Mouse (Mus musculus): ENCODE measurements around the gene Pex1.
A peak's percentile ranks its signal among the peaks of the same experiment; 100 is the strongest.
"Not testable (repeated sequence)": the region's sequence is repeated elsewhere in the genome, so short reads cannot be mapped to it uniquely, and the experiment has no call there.

The Pex1 gene

DNA sequence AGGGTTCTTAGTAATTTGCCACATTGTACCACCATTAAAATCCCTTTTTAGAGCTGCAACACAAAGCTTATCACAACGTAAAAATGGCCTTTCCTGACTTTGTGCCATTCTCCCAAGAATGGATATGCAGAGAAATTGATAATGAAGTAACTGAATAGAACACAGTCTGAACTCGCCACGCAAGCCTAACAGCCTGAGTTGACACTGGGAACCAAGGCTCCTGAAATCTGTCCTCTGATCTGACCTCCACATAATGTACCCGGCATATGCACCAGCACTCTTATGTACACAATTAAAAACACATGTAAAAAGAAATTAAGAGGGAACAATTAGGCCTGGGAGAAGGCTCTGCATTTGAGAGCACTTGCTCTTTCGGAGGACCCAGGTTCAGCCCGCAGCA, 49.5 kb downstream of the Pex1 start:
- no peak for DNase-seq

DNA sequence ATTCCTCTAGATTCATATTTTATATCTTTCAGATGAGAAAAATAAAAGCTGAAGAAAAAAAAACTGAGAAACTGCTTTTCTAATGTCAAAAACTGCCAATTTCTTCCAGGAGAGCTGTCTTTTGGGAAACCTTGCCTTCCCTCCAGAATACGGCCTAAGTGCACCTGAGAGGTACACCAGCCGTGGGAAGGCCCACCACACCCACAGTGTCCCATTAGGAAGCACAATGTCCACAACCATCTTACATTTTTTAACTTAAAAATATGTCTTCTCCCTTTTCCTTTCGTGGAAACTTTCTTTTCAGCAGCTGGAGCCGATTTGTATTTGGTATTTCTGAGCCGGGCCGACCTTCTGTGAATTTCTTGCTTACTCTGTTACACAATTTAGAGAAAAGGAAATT, 50.7 kb downstream of the Pex1 start:
- no peak for DNase-seq

DNA sequence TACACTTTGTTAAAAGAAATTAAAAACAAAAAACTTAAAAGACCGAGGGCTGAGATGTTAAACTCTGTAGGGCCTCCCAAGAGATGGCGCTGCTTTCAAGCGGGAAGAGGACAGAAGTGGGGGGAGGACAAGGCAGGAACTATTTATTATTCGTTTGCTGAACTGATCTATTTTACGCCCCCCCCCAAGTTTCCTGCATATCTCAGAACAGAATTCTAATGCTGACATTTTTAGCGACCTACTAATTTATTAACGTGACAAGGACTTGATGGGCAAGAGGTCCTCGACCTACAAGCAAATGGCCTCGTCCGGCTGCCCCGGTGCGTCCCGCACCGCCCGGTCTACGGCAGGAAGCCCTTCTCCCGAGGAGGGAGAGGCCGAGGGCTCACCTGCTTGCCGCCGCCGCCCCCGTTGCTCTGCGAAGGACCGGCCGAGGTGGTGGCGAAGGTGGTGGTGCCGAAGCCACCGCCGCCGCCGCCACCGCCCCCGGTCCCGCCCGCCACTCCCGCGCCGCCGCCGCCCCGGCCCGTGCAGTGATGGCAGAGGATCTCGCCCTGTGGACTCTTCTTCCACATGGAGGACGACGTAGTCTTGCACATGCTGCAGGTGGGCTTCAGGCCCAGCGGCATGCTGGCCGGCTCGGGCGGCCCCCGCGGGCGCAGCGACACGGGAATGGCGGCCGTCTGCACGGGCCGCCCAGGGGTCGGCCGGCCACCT, 51.3 kb downstream of the Pex1 start:
- DNase-seq, result peak; percentile 53 to 81

DNA sequence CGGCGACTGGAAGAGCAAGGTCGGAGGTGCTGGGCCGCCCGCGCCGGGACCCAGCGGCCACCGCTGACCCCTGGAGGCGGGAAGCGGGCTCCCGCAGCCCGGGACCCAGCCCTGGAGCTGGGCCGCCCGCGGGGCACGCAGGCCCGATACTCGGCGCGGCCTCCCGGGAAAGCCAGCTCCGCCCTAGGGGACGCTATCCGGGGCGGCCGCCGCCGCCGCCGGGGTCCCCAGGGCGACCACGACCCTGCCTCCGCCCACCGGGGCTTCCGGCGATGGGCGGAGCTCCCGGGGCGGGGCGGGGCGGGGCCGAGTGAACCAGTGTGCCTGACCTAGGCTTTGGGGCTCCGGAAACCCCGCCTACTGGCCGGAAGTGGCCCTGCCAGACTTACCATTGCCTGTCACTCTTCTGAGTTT, 51.8 kb downstream of the Pex1 start:
- DNase-seq, result peak; percentile 96

DNA sequence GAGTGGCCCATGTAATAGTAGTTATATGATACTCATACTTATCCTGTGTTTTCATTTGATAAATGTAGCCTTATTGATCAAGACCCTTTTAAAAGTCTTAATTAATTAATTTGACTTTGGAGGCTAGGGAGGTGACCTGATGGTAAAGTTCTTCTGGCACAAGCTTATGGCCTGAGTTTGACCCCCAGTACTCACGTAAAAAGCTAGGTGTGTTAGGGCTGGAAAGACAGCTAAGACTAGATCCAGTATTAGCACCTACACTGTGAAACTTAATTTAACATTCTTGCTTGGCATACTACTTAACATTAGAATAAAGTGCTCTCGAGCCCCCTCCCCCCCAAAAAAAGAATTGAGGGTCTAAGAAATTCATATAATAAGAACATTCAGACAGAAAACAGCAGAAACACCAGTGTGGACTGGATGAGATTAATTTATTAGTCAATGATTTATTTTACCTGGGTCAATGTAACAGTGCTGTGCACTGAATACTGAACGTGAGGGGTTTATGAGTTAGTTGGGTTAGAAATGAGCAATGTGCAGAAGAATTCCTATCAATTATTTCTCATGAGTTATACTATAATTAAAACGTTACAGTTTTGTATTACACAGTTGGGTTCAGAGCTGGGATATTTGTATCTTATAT, 52.5 kb downstream of the Pex1 start:
- DNase-seq, result peak in 1 of 2 experiments; percentile 16

DNA sequence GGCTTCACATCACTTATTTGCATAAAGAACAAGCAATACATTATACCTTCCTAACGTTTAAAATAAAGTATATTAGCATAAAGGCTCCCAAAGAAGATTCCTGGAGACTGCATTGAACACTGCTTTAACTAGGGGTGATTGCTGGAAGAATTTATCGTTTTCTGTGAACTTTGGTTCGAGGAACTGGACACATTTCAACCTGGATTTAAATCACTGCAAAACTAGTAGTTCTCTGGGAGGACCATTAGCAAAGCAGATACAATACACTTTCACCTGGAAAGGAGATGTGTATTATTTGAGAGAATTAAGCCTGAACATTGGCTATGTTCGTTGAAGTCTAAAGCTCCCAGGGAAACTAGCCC, 53.0 kb downstream of the Pex1 start:
- no peak for DNase-seq

DNA sequence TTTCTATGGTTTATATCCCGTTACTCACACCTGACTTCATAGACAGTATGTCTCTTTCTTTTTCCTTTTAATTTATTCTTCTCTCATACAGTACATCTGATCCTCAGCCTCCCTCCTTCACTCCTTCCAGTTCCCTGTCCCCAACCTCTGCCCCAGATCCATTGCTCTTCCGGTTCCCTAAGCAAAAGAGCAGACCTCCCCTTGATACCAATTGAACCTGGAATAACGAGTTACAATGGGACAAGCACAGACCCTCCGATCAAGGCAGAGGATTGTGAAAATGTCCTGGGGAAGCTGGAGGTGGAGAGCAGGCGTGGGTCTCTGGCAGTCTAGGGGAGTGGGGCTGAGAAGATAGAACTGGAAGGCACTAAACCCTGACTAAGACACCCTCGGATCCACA, 55.0 kb downstream of the Pex1 start, which contains the start of gene Tmbim7:
Gene Tmbim7 (plus strand): TSS at position 301 of the 400 bp plus-strand sequence.
- no peak for DNase-seq

DNA sequence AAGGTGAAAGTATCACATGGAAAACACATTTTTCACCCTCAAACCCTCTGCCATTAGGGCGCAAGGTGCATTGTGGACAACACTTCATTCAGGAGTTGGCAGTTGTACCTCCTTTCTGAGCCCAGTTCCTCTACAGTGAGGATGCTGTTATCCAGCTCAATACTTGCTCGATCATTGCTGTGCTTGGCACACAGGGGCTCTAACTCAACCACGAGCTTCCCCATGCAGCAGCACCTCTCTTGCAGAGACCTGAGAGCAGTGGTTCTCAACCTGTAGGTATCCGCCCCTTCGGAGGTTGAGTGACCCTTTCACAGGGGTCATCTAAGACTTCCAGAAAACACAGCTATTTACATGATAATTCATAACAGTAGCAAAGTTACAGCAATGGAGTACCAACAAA, 55.8 kb downstream of the Pex1 start:
- DNase-seq, result no peak

DNA sequence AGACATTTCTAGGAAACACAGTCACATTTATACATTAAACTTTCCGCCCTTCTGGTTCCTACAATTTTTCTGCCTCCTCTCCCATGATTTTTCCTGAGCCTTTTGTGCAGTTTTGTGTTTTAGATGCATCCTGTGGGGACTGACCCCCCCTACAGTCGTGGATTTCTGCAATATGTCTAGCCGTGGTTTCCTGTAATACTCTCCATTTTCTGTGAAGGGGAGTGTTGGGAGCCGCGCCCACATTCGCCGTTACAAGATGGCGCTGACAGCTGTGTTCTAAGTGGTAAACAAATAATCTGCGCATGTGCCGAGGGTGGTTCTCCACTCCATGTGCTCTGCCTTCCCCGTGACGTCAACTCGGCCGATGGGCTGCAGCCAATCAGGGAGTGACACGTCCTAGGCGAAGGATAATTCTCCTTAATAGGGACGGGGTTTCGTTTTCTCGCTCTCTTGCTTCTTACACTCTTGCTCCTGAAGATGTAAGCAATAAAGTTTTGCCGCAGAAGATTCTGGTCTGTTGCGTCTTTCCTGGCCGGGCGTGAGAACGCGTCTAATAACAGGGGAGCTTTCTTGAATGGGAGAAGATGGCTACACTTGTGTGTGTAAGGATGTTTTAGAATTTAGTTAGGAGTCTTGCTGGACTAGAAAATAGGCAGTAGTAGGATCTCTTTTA, 57.2 kb downstream of the Pex1 start:
- not testable (repeated sequence) for DNase-seq

DNA sequence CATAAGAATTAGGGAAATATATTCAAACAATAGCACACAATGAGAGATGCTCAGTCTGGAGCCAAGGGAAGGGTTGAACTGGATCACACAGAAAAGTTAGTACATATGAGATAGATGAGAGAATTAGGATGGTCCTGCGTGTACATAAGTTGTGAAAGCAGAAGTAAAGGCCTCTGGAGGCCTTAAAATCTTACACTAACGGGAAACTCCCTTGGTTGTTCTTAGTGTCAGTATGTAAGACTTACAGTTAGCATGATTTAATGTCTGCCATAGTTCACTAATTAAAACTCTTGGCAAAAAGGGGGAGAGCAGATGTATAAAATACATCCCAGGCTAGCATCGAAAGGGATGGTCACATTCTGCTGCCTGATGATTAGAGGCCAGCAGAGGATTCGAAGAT, 57.9 kb downstream of the Pex1 start:
- no peak for DNase-seq

DNA sequence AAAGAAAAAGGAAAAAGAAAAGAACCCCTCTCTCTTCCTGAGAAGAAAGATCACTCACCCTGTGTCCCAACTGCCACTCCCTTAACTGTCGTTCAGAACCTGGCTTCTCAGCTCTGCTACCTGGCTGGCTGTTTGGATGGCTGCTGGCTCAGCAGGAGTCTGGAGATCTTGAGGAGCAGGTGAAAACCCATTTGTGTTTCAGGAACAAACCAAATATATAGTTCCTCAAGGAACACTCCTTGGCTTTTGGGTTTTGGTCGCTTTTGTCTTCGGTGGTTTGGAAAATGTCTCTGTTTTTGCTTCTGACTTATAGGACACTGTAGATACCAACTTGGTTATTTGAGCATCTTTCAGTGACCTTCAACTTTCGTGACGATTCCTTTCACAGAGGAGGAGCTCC, 61.2 kb downstream of the Pex1 start, which contains the start of gene Gatad1:
Gene Gatad1 (minus strand): TSS at position 101 of the 400 bp plus-strand sequence.
- DNase-seq, result no peak

DNA sequence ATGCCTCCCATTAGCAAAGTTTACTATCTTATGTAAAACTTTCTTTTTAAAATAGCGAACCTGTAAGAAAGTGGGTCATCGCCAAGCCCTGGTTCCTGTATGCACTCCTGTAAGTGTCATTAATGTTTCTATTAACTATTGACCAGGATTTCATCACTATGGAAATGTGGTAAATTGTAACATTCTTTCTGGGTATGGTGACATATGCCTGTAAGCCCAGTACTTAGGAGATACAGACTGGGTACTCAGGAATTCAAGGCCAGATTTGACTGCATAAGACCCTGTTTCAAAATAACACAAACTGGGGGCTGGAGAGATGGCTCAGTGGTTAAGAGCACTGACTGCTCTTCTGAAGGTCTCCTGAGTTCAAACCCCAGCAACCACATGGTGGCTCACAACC, 69.4 kb downstream of the Pex1 start:
- no peak for DNase-seq

DNA sequence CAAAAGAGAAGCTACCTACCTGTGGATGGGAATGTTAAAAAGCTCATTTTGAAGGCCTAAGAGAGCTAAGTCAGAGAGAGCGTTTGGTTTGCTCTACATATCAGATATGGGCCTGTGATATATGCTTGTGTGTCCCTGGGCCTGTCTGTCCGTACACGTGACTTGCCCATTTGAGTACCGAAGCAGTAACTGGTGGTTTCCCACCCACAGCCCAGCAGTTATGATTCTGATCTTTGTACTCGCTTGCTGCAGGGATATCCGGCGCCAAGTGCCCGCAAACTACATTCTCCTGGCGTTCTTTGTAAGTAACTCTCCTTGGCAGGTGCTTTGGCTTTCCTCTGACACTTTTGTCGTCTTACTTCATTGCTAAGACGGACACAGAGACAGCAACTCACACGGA, 70.7 kb downstream of the Pex1 start:
- no peak for DNase-seq

DNA sequence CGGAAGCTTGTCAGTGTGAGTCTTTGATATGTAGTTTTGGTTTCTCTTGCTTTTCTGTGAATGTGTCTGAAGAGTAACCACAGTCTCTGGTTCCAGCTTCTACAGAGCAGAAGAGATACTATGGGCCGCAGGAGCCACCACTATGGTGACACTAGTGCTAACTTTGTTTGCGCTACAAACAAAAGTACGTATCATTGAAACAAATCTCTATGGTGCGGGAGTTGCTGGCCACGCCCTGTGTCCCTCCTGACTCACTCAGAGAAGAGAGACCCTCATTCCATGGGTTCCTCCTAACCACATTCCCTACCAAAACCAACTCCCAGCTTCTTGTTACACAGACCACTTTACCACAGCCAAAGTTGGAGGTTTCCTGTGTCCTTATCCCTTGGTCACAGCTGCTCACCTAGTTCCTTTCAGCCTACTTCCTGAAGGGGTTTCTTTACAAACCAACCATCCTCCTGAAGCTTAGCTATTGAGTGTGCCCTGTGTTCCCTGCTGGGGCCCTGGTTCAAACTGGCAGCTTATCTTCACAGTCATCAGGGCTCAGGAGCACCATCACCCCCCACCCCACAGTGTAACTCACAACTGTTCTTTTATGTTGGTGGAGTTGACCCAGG, 74.2 kb downstream of the Pex1 start:
- DNase-seq, result no peak
